Mouse (Mus musculus) heart, embryonic 11.5 days (tissue): ENCODE data around the gene Sumf1. TPM values are rescaled to one million over a fixed set of nuclear protein-coding genes. Genes with fewer than 3 reads are reported as not detected.

ENCODE experiments used
- ATAC-seq: fragments of 200-750 bp; cut with Nextera tagmentation; replicated peaks from 2 replicates; pipeline ENCODE4 v1.8.0; 2017; ENCODE audit warnings: moderate library complexity; ENCODE audit not compliant: insufficient number of reproducible peaks, low FRiP score, low TSS enrichment
- H3K27ac ChIP-seq: fragments of 300-500 bp; sonication (generic); 2 replicates; pipeline ENCODE4 v1.5.1; 2014; ENCODE audit warnings: mild to moderate bottlenecking, low read depth, low read length
- H3K27me3 ChIP-seq: fragments of 300-500 bp; sonication (generic); 2 replicates; pipeline ENCODE4 v1.6.1; 2014; ENCODE audit warnings: mild to moderate bottlenecking, low read length, mixed read lengths; ENCODE audit not compliant: control insufficient read depth, insufficient read depth
- H3K36me3 ChIP-seq: fragments of 300-500 bp; sonication (generic); 2 replicates; pipeline ENCODE4 v1.6.1; 2014; ENCODE audit warnings: mild to moderate bottlenecking, low read length, moderate library complexity, mixed read lengths; ENCODE audit not compliant: control insufficient read depth, insufficient read depth
- H3K4me1 ChIP-seq: fragments of 300-500 bp; sonication (generic); 2 replicates; pipeline ENCODE4 v1.6.1; 2014; ENCODE audit warnings: low read length; ENCODE audit not compliant: control insufficient read depth, insufficient read depth
- H3K4me2 ChIP-seq: fragments of 300-500 bp; sonication (generic); 2 replicates; pipeline ENCODE4 v1.6.1; 2014; ENCODE audit warnings: mild to moderate bottlenecking, moderate library complexity
- H3K4me3 ChIP-seq: fragments of 300-500 bp; sonication (generic); 2 replicates; pipeline ENCODE4 v1.5.1; 2014; ENCODE audit warnings: low read depth, low read length
- H3K9ac ChIP-seq: fragments of 300-500 bp; sonication (generic); 2 replicates; pipeline ENCODE4 v1.6.1; 2014; ENCODE audit warnings: mild to moderate bottlenecking, low read depth, low read length, moderate library complexity
- H3K9me3 ChIP-seq: fragments of 300-500 bp; sonication (generic); replicated peaks from 2 replicates; pipeline ENCODE4 v1.6.1; 2016; ENCODE audit warnings: low read length; ENCODE audit not compliant: control insufficient read depth
- WGBS: fragments of 180-500 bp; shearing (Covaris S2); extraction: QIAGEN DNeasy Blood & Tissue Kit; methylation state at CpG from one replicate; pipeline ENCODE4 v1.1.7; 2014; ENCODE audit not compliant: insufficient replicate concordance; 5-methylcytosine and 5-hydroxymethylcytosine counted together
- polyA plus RNA-seq: library from polyadenylated mRNA; unstranded; fragments of >200 nt; fragmentation: Nextera tagmentation; extraction: Ambion mirVana; gene quantifications from 2 replicates; pipeline ENCODE4 v1.2.1, GENCODE M21; 2014

The Sumf1 gene
- polyA plus RNA-seq, 1 experiment from 2014 or later: 18.1 TPM

DNA sequence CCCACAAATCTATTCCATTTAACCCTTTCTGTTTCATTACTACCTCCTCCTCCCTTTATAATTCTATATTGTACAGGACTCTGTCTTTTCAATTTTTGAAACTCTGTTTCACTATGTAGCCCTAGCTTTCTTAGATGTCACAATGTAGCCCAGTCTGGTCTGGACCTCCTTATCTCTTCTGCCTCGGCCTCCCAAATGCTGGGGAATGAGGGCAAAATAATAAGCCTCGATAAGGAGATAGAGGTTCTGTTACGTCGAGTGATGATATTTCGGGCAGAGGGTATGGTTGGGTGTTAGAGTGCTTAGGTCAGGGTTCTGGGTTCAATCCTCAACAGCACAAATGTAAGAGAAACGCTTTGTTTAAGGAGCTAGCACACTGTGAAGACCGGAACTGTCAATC, 11.3 kb upstream of the Sumf1 start:
- no peak overlapping the region for H3K9ac ChIP-seq
- no peaks in the 10 kb centered on the region for H3K9me3 ChIP-seq
- H3K27ac ChIP-seq: no peak overlapping the region
- WGBS: 75% methylated on average over 7 of the region's 7 CpGs
- no peak overlapping the region for H3K4me3 ChIP-seq
- no peaks in the 10 kb centered on the region for H3K4me1 ChIP-seq
- ATAC-seq: no peak
- no peaks in the 10 kb centered on the region for H3K27me3 ChIP-seq
- no peak overlapping the region for H3K4me2 ChIP-seq
- H3K36me3 ChIP-seq: no peaks in the 10 kb centered on the region

DNA sequence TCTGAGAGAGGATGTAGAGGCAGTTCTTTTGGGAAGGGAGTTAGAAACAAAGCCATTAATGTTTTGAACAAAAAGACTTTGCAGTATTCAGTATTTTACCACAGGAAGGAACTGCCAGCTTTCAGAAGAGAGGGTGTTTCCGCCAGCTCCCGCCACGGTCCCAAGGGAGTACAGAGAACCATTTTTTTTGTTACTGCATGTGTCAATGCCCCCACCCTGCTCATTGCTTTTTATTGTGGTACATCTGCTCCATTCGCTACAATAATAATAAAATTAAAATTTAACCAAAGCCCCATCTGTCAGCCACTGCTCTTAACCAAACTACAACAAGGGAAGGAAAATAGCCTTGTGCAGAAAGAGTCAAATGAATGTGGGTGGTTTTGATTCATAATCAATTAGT, 7.2 kb upstream of the Sumf1 start:
- no peak overlapping the region for H3K4me3 ChIP-seq
- no peak overlapping the region for H3K27ac ChIP-seq
- 70% methylated on average over 4 of the region's 4 CpGs for WGBS
- H3K4me2 ChIP-seq: no peak overlapping the region
- no peaks in the 10 kb centered on the region for H3K36me3 ChIP-seq
- H3K4me1 ChIP-seq: no peaks in the 10 kb centered on the region
- H3K27me3 ChIP-seq: no peaks in the 10 kb centered on the region
- H3K9me3 ChIP-seq: no peaks in the 10 kb centered on the region
- no peak overlapping the region for H3K9ac ChIP-seq
- ATAC-seq: no peak

GRCm38 (mm10) chr6:108190690-108191089, 5.3 kb upstream of the Sumf1 start:
- WGBS: 86% methylated on average over 1 of the region's 1 CpGs
- Histone ChIP-seq H3K27ac (no peak overlapping the region), H3K4me2 (no peak overlapping the region), H3K9ac (no peak overlapping the region), H3K36me3 (no peaks in the 10 kb centered on the region), H3K27me3 (no peaks in the 10 kb centered on the region), H3K9me3 (no peaks in the 10 kb centered on the region), H3K4me1 (no peaks in the 10 kb centered on the region), H3K4me3 (no peak overlapping the region)
- ATAC-seq: no peak

DNA sequence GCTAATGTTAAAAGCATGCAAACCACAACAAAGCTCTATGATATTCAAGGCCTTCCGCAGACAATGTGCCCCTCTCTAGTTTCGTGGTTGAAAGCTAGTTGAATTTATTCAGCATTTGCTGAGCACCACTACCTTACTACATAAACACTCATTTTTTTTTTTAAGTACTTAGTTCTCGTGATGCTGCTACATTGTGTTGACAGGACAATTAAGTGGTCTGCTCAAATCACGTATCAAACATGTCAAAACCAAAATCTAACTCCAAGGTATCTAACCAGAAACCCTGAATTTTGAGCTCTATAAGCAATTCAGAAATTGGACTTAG, 265 bp upstream of the Sumf1 start:
- H3K27ac ChIP-seq: no peak overlapping the region
- peaks cover 6% of the 10 kb centered on the region; the same call in 1 of the 2 replicates for H3K4me1 ChIP-seq
- no peaks in the 10 kb centered on the region for H3K27me3 ChIP-seq
- peak overlapping the region; percentile 87 for H3K9ac ChIP-seq
- no peaks in the 10 kb centered on the region for H3K36me3 ChIP-seq
- peak overlapping the region; percentile 93 for H3K4me2 ChIP-seq
- WGBS: 17% methylated on average over 4 of the region's 4 CpGs
- peak overlapping the region; percentile 87 for H3K4me3 ChIP-seq
- no peak for ATAC-seq
- H3K9me3 ChIP-seq: no peaks in the 10 kb centered on the region

DNA sequence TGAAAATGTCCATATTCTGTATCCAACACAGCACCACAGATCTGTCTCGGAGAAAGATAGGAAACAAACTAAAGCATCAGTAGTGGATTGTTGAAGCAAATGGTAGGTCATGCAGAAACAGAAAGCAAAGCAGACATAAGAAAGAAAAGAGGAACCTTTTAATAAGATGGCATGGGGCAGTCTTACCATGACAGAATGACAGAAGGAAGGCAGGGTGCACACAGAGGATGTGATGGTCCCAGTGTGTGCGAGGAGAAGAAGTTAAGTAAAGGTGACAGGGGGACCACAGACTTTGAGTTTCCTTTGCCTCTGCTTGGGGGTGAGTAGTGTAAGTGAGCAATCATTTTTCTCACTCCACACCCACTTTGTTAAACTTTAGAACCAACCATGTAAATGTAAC, 6.3 kb downstream of the Sumf1 start:
- Histone ChIP-seq H3K9ac (no peak overlapping the region), H3K4me1 (no peaks in the 10 kb centered on the region), H3K36me3 (no peaks in the 10 kb centered on the region), H3K4me3 (no peak overlapping the region), H3K9me3 (no peaks in the 10 kb centered on the region), H3K27ac (no peak overlapping the region), H3K4me2 (no peak overlapping the region), H3K27me3 (no peaks in the 10 kb centered on the region)
- WGBS: 84% methylated on average over 2 of the region's 2 CpGs
- no peak for ATAC-seq

GRCm38 (mm10) chr6:108174181-108174580, 11.2 kb downstream of the Sumf1 start:
- no peaks in the 10 kb centered on the region for H3K27me3 ChIP-seq
- no peak overlapping the region for H3K4me3 ChIP-seq
- H3K27ac ChIP-seq: no peak overlapping the region
- no peaks in the 10 kb centered on the region for H3K9me3 ChIP-seq
- H3K9ac ChIP-seq: no peak overlapping the region
- no peaks in the 10 kb centered on the region for H3K4me1 ChIP-seq
- ATAC-seq: no peak
- H3K36me3 ChIP-seq: peaks cover 4% of the 10 kb centered on the region; the same call in 1 of the 2 replicates
- WGBS: 83% methylated on average over 3 of the region's 3 CpGs
- no peak overlapping the region for H3K4me2 ChIP-seq

GRCm38 (mm10) chr6:108172219-108172618, 13.2 kb downstream of the Sumf1 start:
- 97% methylated on average over 1 of the region's 1 CpGs for WGBS
- H3K27ac ChIP-seq: no peak overlapping the region
- no peak overlapping the region for H3K4me3 ChIP-seq
- no peak for ATAC-seq
- no peaks in the 10 kb centered on the region for H3K27me3 ChIP-seq
- no peaks in the 10 kb centered on the region for H3K9me3 ChIP-seq
- H3K4me2 ChIP-seq: no peak overlapping the region
- peaks cover 4% of the 10 kb centered on the region; the same call in 1 of the 2 replicates for H3K36me3 ChIP-seq
- no peaks in the 10 kb centered on the region for H3K4me1 ChIP-seq
- H3K9ac ChIP-seq: no peak overlapping the region

DNA sequence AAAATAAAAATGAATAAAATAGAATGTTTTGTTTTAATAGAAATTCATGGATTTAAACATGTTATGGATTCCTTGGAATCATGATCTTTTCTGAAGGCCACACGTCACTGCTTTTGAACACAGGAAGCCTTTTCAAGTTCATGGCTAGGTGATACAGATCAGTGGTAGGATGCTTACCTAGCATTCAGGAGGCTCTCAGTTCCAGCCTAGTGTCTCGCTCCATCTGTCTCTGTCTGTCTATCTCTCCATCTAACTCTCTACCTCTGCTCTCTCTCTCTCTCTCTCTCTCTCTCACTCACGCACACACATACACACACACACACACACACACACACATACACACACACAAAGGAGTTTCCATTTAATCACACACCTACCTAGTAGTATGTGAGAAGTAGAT, 15.9 kb downstream of the Sumf1 start:
- 93% methylated on average over 3 of the region's 3 CpGs for WGBS
- no peak for ATAC-seq
- Histone ChIP-seq H3K36me3 (peaks cover 4% of the 10 kb centered on the region; the same call in 1 of the 2 replicates), H3K9me3 (no peaks in the 10 kb centered on the region), H3K4me1 (no peaks in the 10 kb centered on the region), H3K27ac (no peak overlapping the region), H3K4me3 (no peak overlapping the region), H3K4me2 (no peak overlapping the region), H3K27me3 (no peaks in the 10 kb centered on the region), H3K9ac (no peak overlapping the region)

DNA sequence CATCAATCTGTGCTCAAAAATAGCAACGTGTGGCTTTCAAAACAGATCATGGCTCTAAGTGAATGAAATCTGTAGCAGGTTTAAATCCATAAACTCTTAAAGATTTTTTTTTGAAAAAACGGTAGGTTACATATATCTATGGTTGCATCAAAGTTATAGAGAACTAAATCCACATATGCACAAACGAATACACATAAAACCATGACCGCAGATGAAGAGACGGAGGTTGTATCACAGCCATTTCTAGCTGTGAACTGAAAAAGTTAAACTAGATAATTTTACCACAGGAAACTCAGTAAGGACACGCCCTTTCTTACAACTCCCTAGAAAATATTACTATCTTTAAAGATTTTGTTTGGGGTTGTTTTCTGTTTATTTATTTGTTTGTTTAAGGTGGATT, 16.7 kb downstream of the Sumf1 start:
- WGBS: 83% methylated on average over 6 of the region's 6 CpGs
- H3K27ac ChIP-seq: no peak overlapping the region
- H3K36me3 ChIP-seq: peaks cover 4% of the 10 kb centered on the region; the same call in 1 of the 2 replicates
- ATAC-seq: no peak
- H3K9ac ChIP-seq: no peak overlapping the region
- H3K27me3 ChIP-seq: no peaks in the 10 kb centered on the region
- no peaks in the 10 kb centered on the region for H3K9me3 ChIP-seq
- H3K4me1 ChIP-seq: no peaks in the 10 kb centered on the region
- no peak overlapping the region for H3K4me3 ChIP-seq
- no peak overlapping the region for H3K4me2 ChIP-seq
